Mouse (Mus musculus): ENCODE results near the gene Cbx3. TPM values are rescaled to one million over a fixed set of nuclear protein-coding genes. Genes with fewer than 3 reads are reported as not detected.

The Cbx3 gene
- polyA plus RNA-seq, 1 experiment from 2014 or later = 501 TPM

DNA sequence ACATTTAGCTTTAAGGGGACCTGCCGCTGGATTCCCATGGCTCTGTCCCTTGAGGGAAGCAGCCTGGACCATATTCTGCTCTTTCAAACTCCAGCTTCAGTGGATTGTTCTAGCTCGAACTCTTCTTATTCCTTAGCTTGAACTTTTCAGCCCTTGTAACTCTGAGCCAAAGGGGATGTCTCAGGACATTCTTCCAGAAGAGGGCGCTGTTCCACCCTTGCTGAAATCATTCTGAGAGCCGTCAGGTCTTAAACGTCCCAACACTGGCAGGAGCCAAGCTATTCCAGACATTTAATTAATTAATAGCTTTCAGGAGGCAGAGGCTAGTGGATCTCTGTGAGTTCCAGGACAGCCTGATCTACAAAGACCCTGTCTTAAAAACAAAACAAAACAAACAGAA is 39.9 kb downstream of the Cbx3 start:
- Histone ChIP-seq H3K4me1 (peaks cover 15% of the 10 kb centered on the region), H3K27ac (no peak overlapping the region), H3K9me3 (no peaks in the 10 kb centered on the region), H3K4me3 (no peak overlapping the region), H3K36me3 (no peaks in the 10 kb centered on the region), H3K27me3 (ENCODE audit: insufficient read depth, poor library complexity, severe bottlenecking) (no peaks in the 10 kb centered on the region)
- no peak for DNase-seq (ENCODE audit: low spot score)
- WGBS = 28% methylated on average over 5 of the region's 5 CpGs

DNA sequence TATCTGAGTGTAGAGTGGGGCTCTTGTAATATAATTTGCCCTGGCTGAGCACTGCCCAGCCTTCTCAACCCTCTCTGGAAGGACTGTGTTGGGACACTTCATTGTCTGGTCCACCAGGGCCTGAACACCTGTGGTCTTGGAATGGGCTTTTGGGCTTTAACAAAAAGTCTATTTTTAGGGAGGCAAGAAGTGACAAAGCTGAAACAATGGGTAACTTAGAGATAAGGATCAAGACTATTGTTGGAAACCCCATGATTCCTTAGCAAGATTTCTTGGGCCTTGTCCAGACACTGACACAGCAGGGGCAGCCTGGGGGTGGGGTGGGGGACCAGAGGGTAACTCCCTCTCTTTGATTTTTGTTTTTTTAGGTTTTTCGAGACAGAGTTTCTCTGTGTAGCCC is 40.8 kb downstream of the Cbx3 start:
- DNase-seq (ENCODE audit: low spot score) = no peak
- Histone ChIP-seq H3K27ac (no peak overlapping the region), H3K4me3 (no peak overlapping the region), H3K4me1 (peaks cover 11% of the 10 kb centered on the region), H3K36me3 (no peaks in the 10 kb centered on the region), H3K27me3 (ENCODE audit: insufficient read depth, poor library complexity, severe bottlenecking) (no peaks in the 10 kb centered on the region), H3K9me3 (no peaks in the 10 kb centered on the region)
- 83% methylated on average over 1 of the region's 1 CpGs for WGBS

DNA sequence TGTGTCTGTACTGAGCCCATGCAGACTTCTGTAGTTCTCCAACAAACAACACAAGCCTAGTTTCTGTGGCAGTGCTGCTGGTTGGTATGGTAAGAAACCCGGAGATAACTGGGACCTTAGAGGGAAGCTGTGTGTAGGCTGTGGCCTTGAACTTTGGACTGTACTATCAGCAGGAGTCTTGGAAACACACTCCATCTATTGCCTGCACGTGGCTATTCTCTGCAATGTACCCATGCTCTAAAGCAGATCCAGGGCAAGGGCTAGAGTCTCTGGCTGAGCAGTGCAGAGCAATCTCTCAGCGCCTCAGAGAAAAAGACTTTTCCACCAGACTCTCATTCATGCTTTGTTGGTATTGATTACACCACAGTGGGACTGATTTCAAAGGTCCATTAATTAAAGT is 43.6 kb downstream of the Cbx3 start:
- Histone ChIP-seq H3K9me3 (no peaks in the 10 kb centered on the region), H3K27me3 (ENCODE audit: insufficient read depth, poor library complexity, severe bottlenecking) (no peaks in the 10 kb centered on the region), H3K4me3 (no peak overlapping the region), H3K27ac (no peak overlapping the region), H3K4me1 (peaks cover 5% of the 10 kb centered on the region; the same call in 1 of the 2 replicates), H3K36me3 (no peaks in the 10 kb centered on the region)
- WGBS = 67% methylated on average over 3 of the region's 3 CpGs
- no peak for DNase-seq (ENCODE audit: low spot score)

DNA sequence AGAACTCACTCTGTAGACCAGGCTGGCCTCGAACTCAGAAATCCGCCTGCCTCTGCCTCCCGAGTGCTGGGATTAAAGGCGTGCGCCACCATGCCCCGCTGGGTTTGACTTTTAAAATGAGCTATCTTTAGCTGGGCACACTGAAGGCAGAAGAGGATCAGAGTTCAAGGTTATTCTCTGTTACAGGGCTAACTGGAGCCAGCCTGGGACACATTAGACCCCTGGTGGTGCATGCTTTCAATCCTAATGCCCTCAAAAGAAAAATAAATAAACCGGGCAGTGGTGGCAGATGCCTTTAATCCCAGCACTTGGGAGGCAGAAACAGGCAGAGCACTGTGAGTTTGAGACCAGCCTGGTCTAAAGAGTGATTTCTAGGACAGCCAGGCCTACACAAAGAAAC is 44.7 kb downstream of the Cbx3 start:
- Histone ChIP-seq H3K9me3 (no peaks in the 10 kb centered on the region), H3K36me3 (no peaks in the 10 kb centered on the region), H3K4me1 (no peaks in the 10 kb centered on the region), H3K4me3 (no peak overlapping the region), H3K27ac (no peak overlapping the region), H3K27me3 (ENCODE audit: insufficient read depth, poor library complexity, severe bottlenecking) (no peaks in the 10 kb centered on the region)
- DNase-seq (ENCODE audit: low spot score) = no peak
- 85% methylated on average over 7 of the region's 7 CpGs for WGBS

DNA sequence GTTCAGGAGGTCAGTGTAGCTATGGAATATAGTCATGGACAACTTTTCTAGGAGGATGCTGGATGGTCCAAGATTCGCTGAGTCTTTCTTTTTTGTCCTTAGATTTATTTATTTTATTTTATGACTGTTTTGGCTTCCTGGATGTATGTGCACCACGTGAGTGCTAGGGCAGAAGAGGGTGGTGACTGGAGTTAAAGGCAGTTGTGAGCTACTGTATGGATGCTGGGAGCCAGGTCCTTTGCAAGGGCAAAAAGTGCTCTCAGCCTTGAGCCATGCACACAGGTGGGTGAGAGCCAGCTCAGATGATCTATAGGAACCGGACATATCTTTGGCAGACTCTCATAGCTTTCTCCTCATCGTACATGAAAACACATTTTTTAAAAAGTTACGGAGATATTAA is 53.1 kb downstream of the Cbx3 start:
- H3K27me3 ChIP-seq (ENCODE audit: insufficient read depth, poor library complexity, severe bottlenecking) = no peaks in the 10 kb centered on the region
- H3K9me3 ChIP-seq = no peaks in the 10 kb centered on the region
- peak overlapping the region; percentile 94 for H3K27ac ChIP-seq
- no peak for DNase-seq (ENCODE audit: low spot score)
- peak overlapping the region; percentile 88 for H3K4me3 ChIP-seq
- H3K36me3 ChIP-seq = no peaks in the 10 kb centered on the region
- WGBS = 24% methylated on average over 5 of the region's 5 CpGs
- peaks cover 11% of the 10 kb centered on the region for H3K4me1 ChIP-seq

DNA sequence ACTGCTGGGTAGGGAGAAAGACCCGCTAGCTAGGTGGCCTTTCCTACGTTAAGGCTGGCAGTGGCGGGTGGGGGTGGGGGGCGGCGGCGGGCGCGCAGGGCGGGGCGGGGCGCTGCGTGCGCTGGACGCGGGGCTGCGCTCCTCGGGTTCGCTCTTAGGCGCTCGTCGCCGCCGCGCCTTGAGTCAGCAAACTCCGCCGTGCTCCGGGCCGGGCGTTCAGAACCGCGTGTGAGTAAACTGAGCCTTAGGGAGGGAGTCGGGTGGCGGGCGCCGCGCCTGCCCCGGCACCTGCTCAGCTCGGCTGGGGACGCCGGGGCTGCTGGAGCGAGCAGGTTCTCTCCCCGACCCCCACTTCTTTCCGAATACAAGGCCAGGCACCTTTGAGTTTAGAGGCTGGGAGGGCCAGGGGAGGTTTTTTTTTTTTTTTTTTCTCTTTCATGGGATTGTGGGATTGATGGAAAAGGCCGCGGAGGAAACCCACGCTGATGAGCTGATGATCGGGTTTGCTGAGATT is 53.7 kb downstream of the Cbx3 start, which contains the start of gene Snx10:
TSS of gene Snx10 (plus strand) at position 95 of the 514 bp plus-strand sequence.
- Histone ChIP-seq H3K9me3 (no peaks in the 10 kb centered on the region), H3K4me3 (peak within 1 kb of the TSS; percentile 88), H3K27ac (peak within 1 kb of the TSS; percentile 94), H3K27me3 (ENCODE audit: insufficient read depth, poor library complexity, severe bottlenecking) (no peaks in the 10 kb centered on the region), H3K36me3 (no peaks in the 10 kb centered on the region), H3K4me1 (peaks cover 11% of the 10 kb centered on the region)
- no peak for DNase-seq (ENCODE audit: low spot score)
- under 1% methylated on average over 47 of the region's 47 CpGs for WGBS

DNA sequence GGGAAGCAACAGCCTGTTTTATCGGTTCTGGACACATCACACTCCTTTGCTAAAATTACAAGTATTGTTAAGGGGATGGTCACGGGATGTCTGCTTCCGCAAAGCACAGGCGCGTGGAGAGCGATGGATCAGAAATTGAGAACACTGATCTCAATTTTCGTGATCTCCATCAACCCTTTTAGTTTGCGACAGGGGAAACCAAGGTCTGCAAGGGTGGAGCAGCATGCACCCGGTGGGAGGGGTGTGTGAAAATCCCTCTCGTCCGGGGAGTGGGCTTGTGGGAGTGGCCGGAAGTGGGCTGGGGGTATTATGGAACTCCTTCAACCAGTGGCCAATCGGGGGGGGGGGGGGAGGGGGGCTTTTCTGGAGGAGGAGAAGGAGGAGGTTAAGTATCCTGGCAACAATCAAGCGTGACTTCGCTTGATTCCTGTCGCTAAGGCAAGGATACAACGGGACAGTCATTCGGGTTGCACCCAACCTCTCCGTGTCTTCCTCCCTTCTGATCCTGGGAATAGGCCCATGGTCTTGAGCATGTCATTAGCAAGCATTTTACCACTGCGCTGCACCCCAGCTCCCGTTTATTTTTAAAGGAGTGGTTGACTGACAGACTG is 54.3 kb downstream of the Cbx3 start:
- WGBS = 2% methylated on average over 21 of the region's 21 CpGs
- peak; percentile 88 for DNase-seq (ENCODE audit: low spot score)

DNA sequence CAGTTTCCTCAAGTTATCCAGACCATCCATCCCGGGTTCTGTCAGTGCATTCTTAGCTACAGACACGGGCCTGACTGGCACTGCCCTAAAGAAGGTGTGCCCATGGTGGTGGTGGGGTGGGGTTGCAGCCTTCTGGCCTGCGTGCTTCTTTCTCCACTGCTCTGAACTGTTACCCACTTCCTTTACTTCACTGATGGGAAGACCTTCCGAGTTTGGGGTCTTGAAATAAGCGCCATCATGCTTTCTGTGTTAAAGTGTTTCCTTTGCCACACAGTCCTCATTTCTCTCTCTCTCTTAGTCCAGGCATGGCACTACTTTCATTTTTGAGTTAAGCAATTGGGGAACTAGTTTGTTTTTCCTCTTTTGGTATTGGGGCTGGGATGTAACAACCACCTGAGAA is 54.8 kb downstream of the Cbx3 start:
- Histone ChIP-seq H3K36me3 (no peaks in the 10 kb centered on the region), H3K4me1 (peaks cover 11% of the 10 kb centered on the region), H3K27me3 (ENCODE audit: insufficient read depth, poor library complexity, severe bottlenecking) (no peaks in the 10 kb centered on the region), H3K9me3 (no peaks in the 10 kb centered on the region), H3K27ac (peak overlapping the region; percentile 16; the same call in 1 of the 2 replicates), H3K4me3 (peak overlapping the region; percentile 88)
- no peak for DNase-seq (ENCODE audit: low spot score)
- WGBS = 32% methylated on average over 5 of the region's 5 CpGs

More for the DNA sequence above, 54.3 kb downstream of the Cbx3 start:
- Histone ChIP-seq H3K27me3 (ENCODE audit: insufficient read depth, poor library complexity, severe bottlenecking) (no peaks in the 10 kb centered on the region), H3K4me3 (peak overlapping the region; percentile 88), H3K9me3 (no peaks in the 10 kb centered on the region), H3K27ac (peak overlapping the region; percentile 94), H3K4me1 (peaks cover 11% of the 10 kb centered on the region), H3K36me3 (no peaks in the 10 kb centered on the region)

DNA sequence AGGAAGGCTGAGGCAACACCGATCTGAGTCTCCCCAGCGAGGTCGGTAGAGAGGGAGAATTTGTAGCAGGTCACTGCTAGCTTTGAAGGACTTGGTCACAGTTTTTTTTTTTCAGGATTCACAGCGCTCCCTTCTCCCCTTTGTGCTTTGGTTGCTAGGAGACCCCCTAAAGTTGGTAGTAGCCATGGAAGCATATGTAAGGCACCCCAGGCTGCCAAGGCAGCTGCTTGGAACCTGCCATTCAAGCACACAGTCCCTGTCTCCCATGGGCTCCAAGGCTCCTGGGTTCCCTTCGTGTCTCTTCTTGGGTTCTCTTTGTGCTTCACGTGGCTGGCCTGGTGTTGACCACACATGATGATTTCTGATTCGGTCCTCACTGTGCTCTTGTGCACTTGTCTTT is 59.3 kb downstream of the Cbx3 start:
- no peak overlapping the region for H3K4me3 ChIP-seq
- H3K4me1 ChIP-seq = peaks cover 17% of the 10 kb centered on the region
- H3K36me3 ChIP-seq = peaks cover 3% of the 10 kb centered on the region; the same call in 1 of the 2 replicates
- H3K27ac ChIP-seq = no peak overlapping the region
- no peak for DNase-seq (ENCODE audit: low spot score)
- H3K27me3 ChIP-seq (ENCODE audit: insufficient read depth, poor library complexity, severe bottlenecking) = no peaks in the 10 kb centered on the region
- WGBS = 82% methylated on average over 7 of the region's 7 CpGs
- no peaks in the 10 kb centered on the region for H3K9me3 ChIP-seq

Other genes with a start within 250 kb of the Cbx3 start
- 2.0 and 2.9 TPM in 2 replicates for gene Nfe2l3, start 37.7 kb upstream of the Cbx3 start, polyA plus RNA-seq (2016; fragmentation: Nextera tagmentation; extraction: Ambion mirVana)
- gene Hnrnpa2b1, start 466 bp upstream of the Cbx3 start, polyA plus RNA-seq (2016; fragmentation: Nextera tagmentation; extraction: Ambion mirVana) = 1,335 and 1,445 TPM in 2 replicates
- 24.5 and 24.8 TPM in 2 replicates for gene Snx10, start 53.5 kb downstream of the Cbx3 start, polyA plus RNA-seq (2016; fragmentation: Nextera tagmentation; extraction: Ambion mirVana)

Data from heart, embryonic 10.5 days (tissue).